Mouse (Mus musculus) brain, embryonic 14.5 days (tissue): ENCODE measurements around the gene Trp53tg5.

Source experiments
- CTCF ChIP-seq: fragments of 200-500 bp; IDR thresholded peaks from 2 replicates; pipeline ENCODE4 v1.5.1; 2012; ENCODE audit warnings: inconsistent platforms, mild to moderate bottlenecking, moderate library complexity, borderline replicate concordance; ENCODE audit not compliant: insufficient read depth, insufficient read length; ENCODE audit errors: extremely low read depth
- POLR2A ChIP-seq: fragments of 200-500 bp; IDR thresholded peaks from 2 replicates; pipeline ENCODE4 v1.6.1; 2012; ENCODE audit warnings: mild to moderate bottlenecking, inconsistent platforms, borderline replicate concordance; ENCODE audit not compliant: poor library complexity, insufficient read depth, insufficient read length, severe bottlenecking; ENCODE audit errors: extremely low read depth

GRCm38 (mm10) chr2:164456864-164457300 is 16.6 kb downstream of the Trp53tg5 start, which contains the start of gene Sys1:
- peak; percentile 3; the same call in 1 of the 2 replicates for TF ChIP-seq CTCF
- no peak for TF ChIP-seq POLR2A
